Mouse (Mus musculus) kidney, embryonic 16.5 days (tissue): Measurements from ENCODE around the gene Tomm5. TPM values are rescaled to one million over a fixed set of nuclear protein-coding genes. Genes with fewer than 3 reads are reported as not detected.
A peak's percentile ranks its signal among the peaks of the same experiment; 100 is the strongest.

Experiments
- ATAC-seq: fragments of 200-750 bp; cut with Nextera tagmentation; 2 replicates; pipeline ENCODE4 v1.8.0; 2017; ENCODE audit warnings: moderate TSS enrichment; ENCODE audit not compliant: low FRiP score, low TSS enrichment
- H3K27ac ChIP-seq: fragments of 300-500 bp; sonication (generic); 2 replicates; pipeline ENCODE4 v1.5.1; 2014; ENCODE audit warnings: low read length
- H3K27me3 ChIP-seq: fragments of 300-500 bp; sonication (generic); 2 replicates; pipeline ENCODE4 v1.6.1; 2014; ENCODE audit warnings: low read length, control low read depth, mixed read lengths; ENCODE audit not compliant: insufficient read depth
- H3K36me3 ChIP-seq: fragments of 300-500 bp; sonication (generic); 2 replicates; pipeline ENCODE4 v1.6.1; 2014; ENCODE audit warnings: low read length, control low read depth, mixed read lengths; ENCODE audit not compliant: insufficient read depth
- H3K4me1 ChIP-seq: fragments of 300-500 bp; sonication (generic); 2 replicates; pipeline ENCODE4 v1.6.1; 2014; ENCODE audit warnings: low read length, control low read depth, mixed read lengths; ENCODE audit not compliant: insufficient read depth
- H3K4me2 ChIP-seq: fragments of 300-500 bp; sonication (generic); replicated peaks from 2 replicates; pipeline ENCODE4 v1.6.1; 2014; ENCODE audit warnings: low read depth, low read length
- H3K4me3 ChIP-seq: fragments of 300-500 bp; sonication (generic); 2 replicates; pipeline ENCODE4 v1.5.1; 2014; ENCODE audit warnings: mild to moderate bottlenecking, low read length
- H3K9ac ChIP-seq: fragments of 300-500 bp; sonication (generic); replicated peaks from 2 replicates; pipeline ENCODE4 v1.6.1; 2014; ENCODE audit warnings: low read length
- H3K9me3 ChIP-seq: fragments of 300-500 bp; sonication (generic); 2 replicates; pipeline ENCODE4 v1.6.1; 2016; ENCODE audit warnings: low read length, control low read depth
- WGBS: fragments of 180-500 bp; shearing (Covaris S2); extraction: QIAGEN DNeasy Blood & Tissue Kit; methylation state at CpG from one replicate; pipeline ENCODE4 v1.1.7; 2014; 5-methylcytosine and 5-hydroxymethylcytosine counted together
- polyA plus RNA-seq: library from polyadenylated mRNA; unstranded; fragments of >200 nt; fragmentation: Nextera tagmentation; extraction: Ambion mirVana; gene quantifications from 2 replicates; pipeline ENCODE4 v1.2.1, GENCODE M21; 2015

The Tomm5 gene
- polyA plus RNA-seq: 238 and 253 TPM in 2 replicates

- peaks cover 14% of the 10 kb centered on the region for H3K36me3 ChIP-seq
- peak within 1 kb of the TSS; percentile 61 for H3K4me2 ChIP-seq
- no peaks in the 10 kb centered on the region for H3K27me3 ChIP-seq
- peak within 1 kb of the TSS; percentile 99 for H3K4me3 ChIP-seq
- peak within 1 kb of the TSS; percentile 96 for H3K9ac ChIP-seq
- WGBS: under 1% methylated on average over 39 of the region's 39 CpGs
- peak within 1 kb of the TSS; percentile 75 for H3K27ac ChIP-seq
- peaks cover 10% of the 10 kb centered on the region; the same call in 1 of the 2 replicates for H3K4me1 ChIP-seq
- ATAC-seq: peak; percentile 97
- H3K9me3 ChIP-seq: no peaks in the 10 kb centered on the region
Measured at GRCm38 (mm10) chr4:45107601-45108277, at the start of gene Tomm5. Gene Tomm5 (minus strand): TSS chr4:45108114.

GRCm38 (mm10) chr4:45156433-45156832 is 48.5 kb upstream of the Tomm5 start:
- WGBS: 80% methylated on average over 3 of the region's 3 CpGs
- Histone ChIP-seq H3K9ac (no peak overlapping the region), H3K4me3 (no peak overlapping the region), H3K36me3 (no peaks in the 10 kb centered on the region), H3K27ac (no peak overlapping the region), H3K27me3 (no peaks in the 10 kb centered on the region), H3K9me3 (no peaks in the 10 kb centered on the region), H3K4me1 (no peaks in the 10 kb centered on the region), H3K4me2 (no peak overlapping the region)
- no peak for ATAC-seq

- no peak overlapping the region for H3K4me2 ChIP-seq
- H3K9me3 ChIP-seq: no peaks in the 10 kb centered on the region
- no peaks in the 10 kb centered on the region for H3K27me3 ChIP-seq
- no peak overlapping the region for H3K27ac ChIP-seq
- no peak overlapping the region for H3K4me3 ChIP-seq
- no peak overlapping the region for H3K9ac ChIP-seq
- no peaks in the 10 kb centered on the region for H3K36me3 ChIP-seq
- WGBS: 71% methylated on average over 8 of the region's 8 CpGs
- ATAC-seq: no peak
- no peaks in the 10 kb centered on the region for H3K4me1 ChIP-seq
Measured at GRCm38 (mm10) chr4:45143005-45143404, 35.1 kb upstream of the Tomm5 start.

GRCm38 (mm10) chr4:45142411-45142810 is 34.5 kb upstream of the Tomm5 start:
- no peak overlapping the region for H3K27ac ChIP-seq
- no peak overlapping the region for H3K4me3 ChIP-seq
- WGBS: 30% methylated on average over 11 of the region's 11 CpGs
- no peaks in the 10 kb centered on the region for H3K4me1 ChIP-seq
- no peak overlapping the region for H3K4me2 ChIP-seq
- no peak for ATAC-seq
- H3K27me3 ChIP-seq: no peaks in the 10 kb centered on the region
- H3K9me3 ChIP-seq: no peaks in the 10 kb centered on the region
- H3K9ac ChIP-seq: no peak overlapping the region
- H3K36me3 ChIP-seq: no peaks in the 10 kb centered on the region

GRCm38 (mm10) chr4:45141835-45142234 is 33.9 kb upstream of the Tomm5 start:
- Histone ChIP-seq H3K4me3 (no peak overlapping the region), H3K9ac (no peak overlapping the region), H3K27ac (no peak overlapping the region), H3K9me3 (no peaks in the 10 kb centered on the region), H3K4me2 (no peak overlapping the region), H3K4me1 (no peaks in the 10 kb centered on the region), H3K36me3 (no peaks in the 10 kb centered on the region), H3K27me3 (no peaks in the 10 kb centered on the region)
- no peak for ATAC-seq
- 56% methylated on average over 5 of the region's 5 CpGs for WGBS

GRCm38 (mm10) chr4:45137636-45138035 is 29.7 kb upstream of the Tomm5 start:
- no peak overlapping the region for H3K4me2 ChIP-seq
- H3K27me3 ChIP-seq: no peaks in the 10 kb centered on the region
- H3K36me3 ChIP-seq: no peaks in the 10 kb centered on the region
- WGBS: 39% methylated on average over 4 of the region's 4 CpGs
- H3K4me3 ChIP-seq: no peak overlapping the region
- H3K27ac ChIP-seq: no peak overlapping the region
- H3K4me1 ChIP-seq: no peaks in the 10 kb centered on the region
- no peak overlapping the region for H3K9ac ChIP-seq
- ATAC-seq: no peak
- no peaks in the 10 kb centered on the region for H3K9me3 ChIP-seq

GRCm38 (mm10) chr4:45134471-45134870 is 26.6 kb upstream of the Tomm5 start:
- no peak overlapping the region for H3K9ac ChIP-seq
- no peak overlapping the region for H3K4me2 ChIP-seq
- H3K27me3 ChIP-seq: no peaks in the 10 kb centered on the region
- 64% methylated on average over 8 of the region's 8 CpGs for WGBS
- no peaks in the 10 kb centered on the region for H3K9me3 ChIP-seq
- H3K27ac ChIP-seq: no peak overlapping the region
- no peak overlapping the region for H3K4me3 ChIP-seq
- no peak for ATAC-seq
- H3K36me3 ChIP-seq: no peaks in the 10 kb centered on the region
- no peaks in the 10 kb centered on the region for H3K4me1 ChIP-seq

- Histone ChIP-seq H3K4me1 (no peaks in the 10 kb centered on the region), H3K9me3 (no peaks in the 10 kb centered on the region), H3K27ac (no peak overlapping the region), H3K9ac (no peak overlapping the region), H3K27me3 (no peaks in the 10 kb centered on the region), H3K36me3 (no peaks in the 10 kb centered on the region), H3K4me2 (no peak overlapping the region), H3K4me3 (no peak overlapping the region)
- WGBS: 63% methylated on average over 4 of the region's 4 CpGs
- no peak for ATAC-seq
Measured at GRCm38 (mm10) chr4:45131021-45131420, 23.1 kb upstream of the Tomm5 start.

GRCm38 (mm10) chr4:45121311-45121710 is 13.4 kb upstream of the Tomm5 start:
- Histone ChIP-seq H3K9me3 (no peaks in the 10 kb centered on the region), H3K36me3 (no peaks in the 10 kb centered on the region), H3K27me3 (no peaks in the 10 kb centered on the region), H3K4me2 (no peak overlapping the region), H3K27ac (no peak overlapping the region), H3K4me3 (no peak overlapping the region), H3K9ac (no peak overlapping the region), H3K4me1 (no peaks in the 10 kb centered on the region)
- no peak for ATAC-seq
- WGBS: 86% methylated on average over 11 of the region's 11 CpGs

GRCm38 (mm10) chr4:45108456-45109110 is 669 bp upstream of the Tomm5 start:
- H3K9ac ChIP-seq: peak overlapping the region; percentile 7; the same call in 1 of the 2 replicates
- H3K4me2 ChIP-seq: peak overlapping the region; percentile 61
- WGBS: 60% methylated on average over 8 of the region's 8 CpGs
- no peaks in the 10 kb centered on the region for H3K9me3 ChIP-seq
- H3K27ac ChIP-seq: no peak overlapping the region
- ATAC-seq: no peak
- H3K36me3 ChIP-seq: peaks cover 12% of the 10 kb centered on the region
- H3K4me1 ChIP-seq: peaks cover 10% of the 10 kb centered on the region; the same call in 1 of the 2 replicates
- peak overlapping the region; percentile 99; the same call in 1 of the 2 replicates for H3K4me3 ChIP-seq
- H3K27me3 ChIP-seq: no peaks in the 10 kb centered on the region
